Mouse (Mus musculus) skeletal muscle tissue, postnatal 0 days (tissue): ENCODE results near the gene Kxd1. TPM values are rescaled to one million over a fixed set of nuclear protein-coding genes. Genes with fewer than 3 reads are reported as not detected.

ENCODE experiments used
- polyA plus RNA-seq: library from polyadenylated mRNA; unstranded; fragments of >200 nt; fragmentation: Nextera tagmentation; extraction: Ambion mirVana; gene quantifications from 2 replicates; pipeline ENCODE4 v1.2.1, GENCODE M21; 2015

Kxd1 gene
- 64.4 and 69.8 TPM in 2 replicates for polyA plus RNA-seq

DNA sequence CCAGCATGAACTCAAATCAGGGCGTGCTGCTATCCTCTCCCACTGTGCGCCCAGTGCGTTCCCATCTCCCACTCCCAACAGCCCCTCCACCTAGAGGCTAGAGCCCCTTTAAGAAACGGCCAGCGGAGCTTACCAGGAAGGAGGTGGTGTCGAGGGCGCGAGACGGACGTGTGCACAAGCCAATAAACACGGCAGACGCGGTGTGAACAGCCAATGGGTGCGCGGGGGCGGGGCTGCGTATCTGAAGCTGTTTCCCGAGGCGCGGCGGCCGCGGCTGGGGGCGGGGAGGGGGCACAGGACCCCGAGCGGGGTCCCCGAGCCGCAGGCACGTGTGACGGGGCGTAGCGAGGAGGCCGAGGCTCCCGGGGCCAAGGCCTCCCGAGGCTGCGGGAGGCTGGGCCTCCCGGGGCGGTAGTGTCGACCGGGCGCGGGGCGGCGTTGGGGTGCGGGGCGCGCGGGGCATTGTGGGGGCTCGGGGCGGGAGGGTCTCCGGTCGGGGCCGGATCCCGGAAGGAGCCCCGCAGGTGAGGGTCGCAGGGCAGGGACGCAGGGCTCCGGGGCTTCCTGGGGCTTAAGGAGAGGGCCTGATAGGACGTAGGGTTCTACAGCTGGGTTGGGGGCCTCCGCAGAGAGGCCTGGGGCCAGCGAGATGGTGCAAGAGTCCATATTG lies at the start of gene Kxd1, which contains the start of gene Fkbp8:
Gene Kxd1, minus strand, starts transcription at position 445 of the 670 bp plus-strand sequence.
Gene Fkbp8, plus strand, starts transcription at position 213 of the 670 bp plus-strand sequence.

DNA sequence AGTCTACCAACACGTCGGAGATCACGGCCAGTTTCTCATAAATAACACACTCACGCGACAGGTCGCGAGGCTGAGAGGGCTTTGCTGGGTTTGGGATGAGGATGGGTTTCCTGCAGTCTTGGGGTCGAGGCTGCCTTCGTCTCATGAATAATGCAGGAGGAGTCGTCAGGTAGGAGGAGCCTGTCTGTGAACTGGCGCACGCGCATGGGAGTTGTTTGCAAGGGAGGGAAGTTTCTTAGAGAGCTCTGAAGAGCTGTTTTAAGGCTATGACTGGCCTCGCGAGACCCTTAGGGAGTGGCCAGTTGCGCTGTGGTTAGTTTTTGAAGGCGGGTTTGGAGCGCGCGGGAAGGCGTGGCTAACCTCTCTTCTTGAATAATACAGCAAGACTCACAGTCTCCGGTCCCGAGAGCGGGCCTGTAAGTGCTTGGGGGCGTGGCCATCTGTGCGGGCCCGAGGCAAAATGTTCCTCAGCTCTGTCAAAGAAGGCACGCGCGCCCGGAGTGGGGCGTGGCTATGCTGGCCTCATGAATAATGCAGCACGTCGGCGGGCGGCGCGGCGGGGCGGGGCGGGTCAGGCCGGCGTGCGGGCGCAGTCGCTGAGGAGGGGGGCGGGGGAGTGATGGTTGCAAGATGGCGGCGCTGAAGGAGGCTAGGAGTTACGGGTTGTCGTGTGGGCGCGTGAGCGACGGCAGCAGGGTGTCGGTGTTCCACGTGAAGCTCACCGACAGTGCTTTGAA lies 11.5 kb upstream of the Kxd1 start, which contains the start of gene Ell:
Gene Ell, plus strand, starts transcription at position 381 of the 737 bp plus-strand sequence.

DNA sequence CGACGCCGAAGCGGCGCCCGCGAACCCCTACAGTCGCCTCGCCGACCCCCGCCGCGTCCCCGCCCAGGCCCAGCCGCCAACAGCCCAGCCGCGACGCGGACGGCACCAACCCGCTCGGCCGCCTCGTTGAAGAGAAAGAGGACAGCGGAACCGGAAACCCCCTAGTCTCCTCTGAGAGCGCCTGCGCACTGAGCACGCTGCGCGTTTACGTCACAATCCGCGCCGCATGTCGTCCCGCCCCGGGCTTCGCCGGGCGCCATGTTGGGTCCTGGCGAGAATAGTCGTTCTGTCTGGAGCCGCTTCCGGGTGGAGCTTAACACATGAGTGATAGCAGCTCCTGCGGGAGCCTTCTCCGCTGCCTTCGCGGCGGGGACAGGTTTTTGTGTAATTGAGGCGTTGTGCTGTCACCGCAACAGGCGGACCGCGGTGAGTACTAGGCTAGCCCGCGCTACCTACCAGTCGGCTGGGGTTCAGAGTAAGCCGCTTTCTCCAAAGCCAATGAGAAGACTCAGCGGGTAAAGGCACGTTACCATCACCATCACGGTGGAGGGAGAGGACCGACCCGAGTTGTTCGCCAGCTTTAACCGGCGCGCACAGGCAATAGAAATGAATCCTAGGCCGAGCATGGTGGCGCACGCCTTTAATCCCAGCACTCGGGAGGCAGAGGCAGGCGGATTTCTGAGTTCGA lies 17.4 kb downstream of the Kxd1 start, which contains the start of gene Uba52:
Gene Uba52, minus strand, starts transcription at position 574 of the 688 bp plus-strand sequence.

DNA sequence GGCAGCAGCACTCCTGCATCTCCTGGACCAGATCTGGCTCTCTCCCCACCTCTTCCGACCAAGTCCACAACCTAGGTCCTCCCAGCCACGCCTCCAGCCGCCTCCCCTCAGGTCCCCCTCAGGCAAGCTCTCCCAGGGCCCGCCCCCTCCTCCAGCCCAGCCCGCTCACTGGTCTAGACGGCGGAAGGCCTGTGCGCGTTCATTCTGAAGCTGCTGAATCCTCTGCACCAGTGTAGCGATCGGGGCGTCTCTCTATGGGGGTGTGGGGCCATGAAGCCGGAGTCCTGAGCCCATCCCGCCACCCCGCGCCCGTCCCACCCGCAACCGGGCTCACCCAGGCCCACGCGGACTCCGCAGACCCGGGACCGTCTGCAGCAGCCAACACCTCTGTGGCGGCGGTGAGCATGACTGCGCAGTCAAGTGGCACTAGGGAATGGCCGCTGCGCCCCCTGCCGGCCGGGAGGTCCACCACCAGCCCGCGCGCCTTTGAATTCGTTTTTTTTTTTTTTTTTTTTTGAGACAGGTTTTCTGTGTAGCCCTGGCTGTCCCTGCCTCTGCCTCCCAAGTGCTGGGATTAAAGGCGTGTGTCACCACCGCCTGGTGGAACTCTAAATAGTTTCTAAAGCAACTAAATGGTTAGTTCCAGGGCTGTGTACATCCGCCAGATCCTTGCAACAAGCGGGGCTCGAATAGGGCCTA lies 21.3 kb downstream of the Kxd1 start, which contains the start of gene Rex1bd:
Gene Rex1bd, minus strand, starts transcription at position 425 of the 699 bp plus-strand sequence.

DNA sequence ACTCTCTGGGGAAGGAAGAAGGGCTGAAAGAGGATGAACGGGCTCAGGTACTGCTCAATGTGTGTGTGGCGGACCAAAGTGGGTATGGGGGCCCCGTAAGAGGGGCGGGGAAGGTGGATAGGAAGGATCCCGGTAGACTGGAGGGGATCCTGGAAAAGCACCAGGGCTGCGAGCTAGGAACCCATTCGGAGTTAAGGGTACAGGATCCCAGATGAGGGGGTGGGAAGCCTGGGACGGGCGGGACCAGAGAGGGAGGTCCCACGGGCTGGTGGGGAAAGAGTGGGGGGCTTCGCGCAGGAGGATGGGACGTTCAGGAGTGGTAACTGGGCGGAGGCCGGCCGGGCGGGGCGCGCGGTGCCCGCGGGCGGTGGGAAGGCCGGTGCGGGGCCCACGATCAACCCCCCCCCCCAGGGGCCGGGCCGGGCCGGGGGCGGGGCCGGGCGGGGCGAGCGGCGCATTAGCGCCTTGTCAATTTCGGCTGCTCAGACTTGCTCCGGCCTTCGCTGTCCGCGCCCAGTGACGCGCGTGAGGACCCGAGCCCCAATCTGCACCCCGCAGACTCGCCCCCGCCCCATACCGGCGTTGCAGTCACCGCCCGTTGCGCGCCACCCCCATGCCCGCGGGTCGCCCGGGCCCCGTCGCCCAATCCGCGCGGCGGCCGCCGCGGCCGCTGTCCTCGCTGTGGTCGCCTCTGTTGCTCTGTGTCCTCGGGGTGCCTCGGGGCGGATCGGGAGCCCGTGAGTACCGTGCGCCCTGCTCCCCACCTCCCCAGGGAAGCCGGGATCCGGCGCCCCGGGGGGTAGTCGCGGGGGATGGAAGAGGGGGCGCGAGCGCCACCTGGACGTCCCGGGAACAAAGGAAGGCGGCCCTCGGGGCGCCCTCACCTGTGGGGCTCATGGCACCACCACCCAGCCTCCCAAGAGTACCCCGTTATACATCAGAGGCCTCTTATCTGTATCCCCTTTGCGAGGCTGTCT lies 34.8 kb downstream of the Kxd1 start, which contains the start of gene Crlf1:
Gene Crlf1, plus strand, starts transcription at position 495 of the 977 bp plus-strand sequence.

DNA sequence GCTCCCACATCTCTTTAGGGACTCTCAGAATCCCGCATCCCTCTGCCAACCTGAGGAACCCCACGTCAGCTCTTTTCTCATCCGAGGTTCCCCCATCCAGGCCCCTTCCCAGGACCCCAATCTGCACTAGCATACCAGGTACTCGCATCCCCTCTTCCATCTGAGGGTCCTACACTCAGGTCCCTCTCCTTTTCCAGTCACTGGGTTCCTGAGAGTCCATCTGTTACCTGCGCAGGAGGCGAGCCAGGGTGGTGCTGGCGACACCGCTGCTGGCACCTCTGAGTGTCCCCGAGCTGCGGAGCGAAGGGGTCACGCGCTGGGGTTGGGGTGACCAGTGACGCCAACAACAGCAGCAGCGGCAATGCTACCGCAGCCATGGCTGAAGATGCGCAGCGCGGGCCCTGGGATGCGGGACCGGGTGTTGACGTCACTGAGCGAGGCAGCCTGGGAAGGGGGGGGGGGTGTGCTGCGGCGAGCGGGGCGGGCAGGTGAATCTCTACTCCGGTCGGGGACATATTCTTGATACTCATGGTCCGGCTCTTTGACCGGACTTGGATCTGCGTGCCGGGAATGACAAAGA lies 40.7 kb downstream of the Kxd1 start, which contains the start of gene Tmem59l:
Gene Tmem59l, minus strand, starts transcription at position 418 of the 580 bp plus-strand sequence.

DNA sequence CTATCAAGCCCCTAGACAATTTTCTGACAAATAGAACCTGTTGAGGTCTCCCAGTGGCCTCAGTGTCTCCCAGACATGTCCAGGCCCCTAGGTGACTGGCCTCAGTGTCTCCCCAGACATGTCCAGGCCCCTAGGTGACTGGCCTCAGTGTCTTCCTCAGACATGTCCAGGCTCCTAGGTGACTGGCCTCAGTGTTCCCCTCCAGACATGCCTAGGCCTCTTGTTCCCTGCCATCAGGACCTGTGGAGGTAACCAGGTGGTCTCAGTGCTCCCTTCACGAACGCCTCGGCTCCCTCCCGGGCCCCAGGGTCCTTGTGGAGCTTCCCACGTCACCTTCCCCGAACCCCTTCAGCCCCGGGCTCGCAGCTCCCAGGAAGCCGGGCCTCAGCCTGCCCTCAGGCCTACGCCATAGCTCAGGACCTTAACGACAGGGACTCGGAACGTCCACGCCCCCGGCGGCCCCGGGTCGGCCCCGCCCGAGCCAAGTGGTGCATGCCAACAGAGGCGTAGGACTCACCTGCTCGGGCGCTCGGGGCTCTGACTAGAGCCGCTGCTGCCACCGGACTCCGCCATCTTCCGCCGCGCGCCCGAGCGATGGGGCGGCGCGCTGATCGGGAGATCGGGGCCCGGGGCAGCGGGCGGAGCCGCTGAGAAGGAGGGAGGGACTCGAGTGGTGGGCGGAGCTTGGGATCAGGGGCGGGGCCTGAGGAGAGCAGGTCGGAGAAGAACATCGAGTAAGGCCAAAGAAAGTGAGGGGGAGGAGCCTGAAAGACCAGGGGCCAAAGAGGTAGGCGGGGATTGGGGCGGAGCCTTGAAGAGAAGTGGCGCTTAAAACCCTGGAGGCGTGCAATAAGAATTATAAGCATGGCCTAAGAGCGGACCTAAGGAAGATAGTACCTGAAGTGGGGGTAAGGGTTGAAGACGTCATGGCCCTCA lies 51.2 kb downstream of the Kxd1 start, which contains the start of gene Klhl26:
Gene Klhl26, minus strand, starts transcription at position 636 of the 936 bp plus-strand sequence.

Other genes starting within 250 kb of the Kxd1 start
- gene Homer3, start 245.1 kb downstream of the Kxd1 start, polyA plus RNA-seq: 10.6 and 15.7 TPM in 2 replicates
- gene Ddx49, start 225.5 kb downstream of the Kxd1 start, polyA plus RNA-seq: 22.4 and 27.8 TPM in 2 replicates
- gene Cope, start 225.4 kb downstream of the Kxd1 start, polyA plus RNA-seq: 216 and 248 TPM in 2 replicates
- 18.4 and 21.9 TPM in 2 replicates for gene Cers1, start 212.2 kb downstream of the Kxd1 start, polyA plus RNA-seq
- gene Gdf1, start 198.1 kb downstream of the Kxd1 start, polyA plus RNA-seq: 4.1 and 4.4 TPM in 2 replicates
- 7.2 and 8.6 TPM in 2 replicates for gene Upf1, start 174.7 kb downstream of the Kxd1 start, polyA plus RNA-seq
- gene Comp, start 154.4 kb downstream of the Kxd1 start, polyA plus RNA-seq: 0.58 and 5.8 TPM in 2 replicates
- gene Crtc1, start 88.4 kb downstream of the Kxd1 start, polyA plus RNA-seq: 6.5 and 7.8 TPM in 2 replicates
- gene Klhl26, start 51.0 kb downstream of the Kxd1 start, polyA plus RNA-seq: 8.6 and 8.7 TPM in 2 replicates
- 0.12 TPM in 1 of 2 replicates, not detected in the other for gene Tmem59l, start 40.6 kb downstream of the Kxd1 start, polyA plus RNA-seq
- 4.2 and 4.5 TPM in 2 replicates for gene Crlf1, start 34.8 kb downstream of the Kxd1 start, polyA plus RNA-seq
- gene Rex1bd, start 21.2 kb downstream of the Kxd1 start, polyA plus RNA-seq: 123 and 148 TPM in 2 replicates
- gene Uba52, start 17.2 kb downstream of the Kxd1 start, polyA plus RNA-seq: 788 and 817 TPM in 2 replicates
- 144 and 162 TPM in 2 replicates for gene Fkbp8, start 232 bp downstream of the Kxd1 start, polyA plus RNA-seq
- 11.2 and 11.9 TPM in 2 replicates for gene Ell, start 11.5 kb upstream of the Kxd1 start, polyA plus RNA-seq
- gene Isyna1, start 66.4 kb upstream of the Kxd1 start, polyA plus RNA-seq: 31.7 and 32.2 TPM in 2 replicates
- gene Ssbp4, start 80.9 kb upstream of the Kxd1 start, polyA plus RNA-seq: 44.3 and 52.8 TPM in 2 replicates
- 2.7 and 3.7 TPM in 2 replicates for gene Lrrc25, start 88.2 kb upstream of the Kxd1 start, polyA plus RNA-seq
- 0.28 and 0.41 TPM in 2 replicates for gene Gdf15, start 104.5 kb upstream of the Kxd1 start, polyA plus RNA-seq
- 44.6 and 48.6 TPM in 2 replicates for gene Pgpep1, start 132.4 kb upstream of the Kxd1 start, polyA plus RNA-seq
- gene Lsm4, start 145.3 kb upstream of the Kxd1 start, polyA plus RNA-seq: 120 and 144 TPM in 2 replicates
- 81.2 and 130 TPM in 2 replicates for gene Jund, start 171.0 kb upstream of the Kxd1 start, polyA plus RNA-seq
- gene Iqcn, start 175.5 kb upstream of the Kxd1 start, polyA plus RNA-seq: not detected in 2 replicates
- not detected in 2 replicates for gene Gm3336, start 190.6 kb upstream of the Kxd1 start, polyA plus RNA-seq
- gene Pde4c, start 195.8 kb upstream of the Kxd1 start, polyA plus RNA-seq: 0.60 and 0.78 TPM in 2 replicates
- gene Rab3a, start 226.7 kb upstream of the Kxd1 start, polyA plus RNA-seq: 48.6 and 48.8 TPM in 2 replicates
- 33.9 and 40.1 TPM in 2 replicates for gene Mpv17l2, start 233.0 kb upstream of the Kxd1 start, polyA plus RNA-seq
- 41.8 and 42.9 TPM in 2 replicates for gene Pik3r2, start 248.8 kb upstream of the Kxd1 start, polyA plus RNA-seq